Mouse (Mus musculus) ovary, postnatal 36 days (tissue): Measurements from ENCODE around the gene Csnk1g1.

ENCODE experiments used
- DNase-seq: peaks from one replicate; pipeline ENCODE4 v3.0.0; 2022; ENCODE audit warnings: low spot score, mixed read lengths

The Csnk1g1 gene

DNA sequence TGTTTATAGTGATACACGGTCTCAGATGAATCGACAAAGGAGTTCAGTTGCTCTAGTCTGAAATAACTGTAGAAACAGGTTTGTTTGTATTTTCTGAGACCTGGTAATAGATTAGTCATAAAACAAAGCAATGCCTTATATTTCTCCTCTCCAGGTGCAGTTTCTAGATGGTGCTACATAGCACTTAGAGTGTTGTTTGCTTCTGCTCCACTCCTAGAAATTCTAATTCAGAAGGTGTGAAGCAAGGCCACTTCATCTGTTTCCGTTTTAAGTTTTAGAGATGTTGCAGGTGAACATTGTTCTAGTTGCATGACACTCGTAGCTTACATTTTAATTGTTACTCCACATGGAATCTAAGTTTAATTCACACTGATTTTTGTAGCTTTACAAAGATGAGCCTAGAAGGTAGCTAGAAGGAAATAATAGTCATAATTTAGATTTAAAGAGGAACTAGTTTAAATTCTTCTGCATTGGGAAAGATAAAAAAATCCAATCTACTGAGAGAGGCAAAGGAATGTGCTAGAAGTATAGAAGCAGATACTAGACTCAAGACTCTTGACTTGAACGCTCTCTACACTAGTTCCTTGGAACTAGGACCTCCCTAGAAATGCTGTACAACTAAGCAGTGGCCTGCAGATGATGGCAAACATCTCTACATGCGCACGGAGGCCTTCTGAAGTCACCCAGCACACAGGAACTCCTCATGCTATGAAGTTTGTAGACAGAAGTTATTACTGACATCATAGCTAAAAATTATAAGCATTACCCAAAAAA, 87.1 kb downstream of the Csnk1g1 start:
- DNase-seq, result no peak

DNA sequence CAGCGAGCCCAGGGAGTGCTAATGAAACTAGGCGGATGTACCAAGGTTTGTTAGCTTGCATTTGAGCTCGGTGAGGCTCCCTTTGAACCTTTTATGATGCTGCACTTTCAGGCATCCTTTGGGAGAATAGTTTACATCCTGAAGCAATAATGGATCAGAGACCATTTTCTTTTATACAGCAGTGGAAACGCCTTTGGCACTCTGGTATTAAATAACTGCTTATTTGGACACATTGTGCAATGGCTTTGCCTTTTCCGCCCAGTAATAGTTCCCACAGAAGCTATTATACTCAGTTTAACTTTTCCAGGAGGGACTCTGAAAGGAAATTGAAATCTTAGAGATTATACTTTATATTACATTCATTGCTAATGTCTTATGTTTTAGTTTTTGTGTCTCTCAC, 90.2 kb downstream of the Csnk1g1 start:
- DNase-seq, result no peak

DNA sequence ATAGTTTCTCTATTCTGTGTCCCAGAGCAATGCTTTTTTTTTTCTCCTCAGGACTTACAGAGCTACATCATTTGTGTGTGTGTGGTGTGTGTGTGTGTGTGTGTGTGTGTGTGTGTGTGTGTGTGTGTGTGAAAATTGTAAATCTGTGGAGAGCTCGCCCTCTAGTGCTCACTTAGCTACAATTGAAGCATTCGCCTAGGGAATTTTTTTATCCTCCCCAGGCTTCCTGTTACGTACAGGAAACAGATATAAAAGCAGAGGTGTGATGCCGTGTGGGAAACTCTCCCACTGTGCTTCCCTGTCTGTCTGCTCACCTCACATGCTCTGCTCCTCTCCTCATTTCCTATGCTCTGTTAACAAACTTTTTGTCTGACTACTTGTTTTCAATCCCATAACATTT, 95.7 kb downstream of the Csnk1g1 start:
- DNase-seq, result peak; percentile 5

DNA sequence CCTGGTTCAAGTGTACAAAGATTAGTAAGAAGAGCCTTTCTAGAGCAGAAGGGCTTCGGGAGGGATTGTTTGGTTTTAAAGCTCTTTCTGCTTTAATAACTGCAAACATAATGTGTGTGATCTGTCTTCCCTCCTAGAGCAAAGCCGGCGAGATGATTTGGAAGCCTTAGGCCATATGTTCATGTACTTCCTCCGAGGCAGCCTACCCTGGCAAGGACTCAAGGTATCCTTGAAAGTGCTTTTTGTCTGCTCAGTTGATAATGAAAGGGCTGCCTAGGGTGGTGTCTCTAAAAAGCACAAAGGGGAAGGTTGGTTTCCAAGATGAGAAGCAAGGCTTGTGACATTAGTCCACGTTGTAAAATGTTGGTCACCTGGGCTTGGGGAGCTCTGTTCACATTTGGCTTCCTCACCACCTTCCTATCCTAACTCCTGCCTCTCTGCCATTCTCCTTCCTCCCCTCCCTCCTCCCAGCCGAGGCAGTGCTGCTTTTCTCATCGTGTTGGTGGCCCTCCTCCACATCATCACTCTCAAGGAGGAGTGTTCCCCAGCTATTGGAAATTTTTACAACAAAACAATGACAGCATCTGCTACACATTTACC, 99.0 kb downstream of the Csnk1g1 start:
- no peak for DNase-seq

DNA sequence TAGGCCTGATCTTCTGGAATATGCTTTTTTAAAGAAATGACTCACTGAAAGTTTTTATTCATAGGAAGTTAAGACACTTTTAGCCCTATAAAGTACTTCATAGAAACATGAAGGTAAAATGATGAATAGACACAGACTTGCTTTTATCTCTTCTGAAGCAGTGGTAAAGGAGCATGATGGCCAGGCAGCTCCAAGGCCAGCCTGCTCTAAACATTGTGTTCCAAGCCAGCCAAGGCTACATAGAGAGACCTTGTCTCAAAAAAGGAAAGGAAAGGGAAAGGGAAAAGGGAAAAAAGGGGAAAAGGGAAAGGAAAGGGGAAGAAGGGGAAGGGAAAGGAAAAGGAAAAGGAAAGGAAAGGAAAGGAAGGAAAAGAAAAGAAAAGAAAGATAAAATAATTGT, 111.9 kb downstream of the Csnk1g1 start:
- DNase-seq, result no peak

DNA sequence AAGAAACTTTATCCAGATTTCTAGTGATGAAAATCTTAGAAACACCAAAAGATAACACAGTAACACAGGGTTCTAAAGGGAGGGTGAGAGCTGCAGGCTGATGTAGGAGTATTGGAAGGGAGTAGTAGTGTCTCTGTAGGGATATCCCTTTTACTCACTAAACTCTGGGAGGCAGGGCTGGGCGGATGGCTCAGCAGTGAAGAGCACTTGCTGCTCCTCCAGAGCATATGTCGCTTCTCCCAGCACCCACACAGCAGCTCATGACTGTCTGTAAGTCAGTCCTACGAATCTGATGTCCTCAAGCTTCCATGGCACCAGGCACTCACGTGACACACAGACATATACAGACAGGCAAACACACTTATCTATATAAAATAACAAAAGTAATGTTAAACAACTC, 129.4 kb downstream of the Csnk1g1 start:
- DNase-seq, result no peak

DNA sequence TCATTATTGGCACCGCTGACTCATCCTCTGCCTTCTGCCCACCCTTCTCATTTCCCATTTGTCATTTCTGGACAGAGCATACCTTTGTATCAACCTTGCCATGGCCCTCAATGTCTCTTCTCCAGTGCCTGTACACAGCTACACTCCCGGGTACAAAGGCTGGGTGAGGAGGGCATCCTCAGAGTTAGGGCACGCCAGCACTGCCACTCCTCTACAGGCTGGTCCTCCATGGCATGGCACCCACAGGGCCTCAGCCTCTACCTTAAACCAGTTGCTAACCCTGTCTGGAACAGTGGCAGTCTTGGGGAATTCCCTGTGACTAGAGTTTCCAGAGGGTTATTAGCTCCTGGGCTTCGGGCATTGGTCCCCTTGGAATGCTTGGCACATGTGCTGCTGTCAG, 129.9 kb downstream of the Csnk1g1 start:
- no peak for DNase-seq

DNA sequence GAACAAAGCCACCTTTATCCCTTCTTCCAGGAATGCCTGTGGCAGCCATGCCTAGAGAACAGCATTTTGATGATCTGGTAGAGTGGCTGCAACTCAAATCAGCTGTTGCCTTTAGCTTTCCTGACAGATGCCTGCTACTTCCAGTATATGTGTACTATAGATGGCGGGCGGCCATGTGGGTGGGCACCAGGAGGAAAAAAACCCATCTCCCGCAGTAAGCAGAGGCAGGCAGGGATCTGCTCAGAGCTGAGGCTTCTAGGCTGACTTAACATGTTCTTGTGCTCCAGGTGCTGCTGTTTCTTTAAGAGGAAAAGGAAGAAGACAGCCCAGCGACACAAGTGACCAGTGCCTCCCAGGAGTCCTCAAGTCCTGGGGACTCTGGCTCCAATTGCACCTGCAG, 130.6 kb downstream of the Csnk1g1 start:
- no peak for DNase-seq

DNA sequence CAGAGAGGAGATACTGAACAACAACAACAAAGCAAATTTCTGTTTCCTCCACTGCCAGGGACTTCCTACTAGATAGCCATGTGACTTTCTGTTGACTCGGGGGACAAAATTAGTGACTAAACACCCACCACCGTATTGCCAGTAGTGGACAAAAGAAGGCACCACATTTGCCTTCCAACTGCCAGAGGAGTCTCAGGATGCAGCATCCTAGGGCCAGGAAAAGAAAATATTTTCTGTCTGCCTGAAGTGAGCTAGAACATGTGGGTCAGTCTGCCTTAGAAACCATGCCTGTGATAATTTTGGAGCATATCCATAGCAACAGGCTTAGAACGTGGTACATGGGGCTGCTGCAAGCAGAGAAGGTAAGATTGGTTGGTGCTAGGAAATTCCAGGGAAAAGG, 132.1 kb downstream of the Csnk1g1 start:
- DNase-seq, result no peak

DNA sequence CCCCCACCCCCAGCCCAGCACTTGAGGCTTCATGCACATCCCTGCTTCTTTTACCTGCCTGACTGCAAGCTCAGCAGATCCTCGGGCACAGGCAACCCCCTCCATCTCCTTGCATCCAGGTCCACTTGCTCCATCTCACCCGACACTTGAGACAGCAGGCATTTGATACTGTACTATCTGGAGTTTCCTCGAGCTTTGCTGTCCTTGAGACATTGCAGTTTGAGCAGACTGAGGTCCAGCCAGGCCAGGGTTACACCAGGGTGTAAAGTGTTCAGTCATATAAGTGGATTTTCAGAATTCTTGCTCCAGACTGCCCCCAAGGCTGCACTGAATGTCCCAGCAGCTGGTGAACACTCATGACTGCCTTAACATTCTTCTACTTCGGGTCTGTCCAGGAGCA, 133.6 kb downstream of the Csnk1g1 start:
- no peak for DNase-seq

DNA sequence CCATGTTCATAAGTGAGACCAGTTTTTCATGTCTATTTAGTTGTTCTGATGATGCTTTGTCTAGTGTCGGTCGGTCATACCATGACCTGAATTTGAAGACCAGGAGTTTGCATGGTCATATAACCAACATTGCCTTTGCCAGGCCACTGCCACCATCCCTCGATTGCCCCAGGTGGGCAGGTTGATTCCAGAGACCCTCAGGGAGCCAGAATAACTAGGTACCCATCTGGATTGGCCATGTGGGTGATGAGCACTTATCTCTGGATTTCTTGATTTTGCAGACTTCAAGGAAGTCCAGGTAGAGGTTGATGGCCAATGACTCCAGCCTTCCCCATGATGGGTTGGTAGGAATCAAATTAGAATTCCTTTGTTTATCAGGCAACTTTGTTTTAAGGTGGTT, 134.5 kb downstream of the Csnk1g1 start:
- no peak for DNase-seq

DNA sequence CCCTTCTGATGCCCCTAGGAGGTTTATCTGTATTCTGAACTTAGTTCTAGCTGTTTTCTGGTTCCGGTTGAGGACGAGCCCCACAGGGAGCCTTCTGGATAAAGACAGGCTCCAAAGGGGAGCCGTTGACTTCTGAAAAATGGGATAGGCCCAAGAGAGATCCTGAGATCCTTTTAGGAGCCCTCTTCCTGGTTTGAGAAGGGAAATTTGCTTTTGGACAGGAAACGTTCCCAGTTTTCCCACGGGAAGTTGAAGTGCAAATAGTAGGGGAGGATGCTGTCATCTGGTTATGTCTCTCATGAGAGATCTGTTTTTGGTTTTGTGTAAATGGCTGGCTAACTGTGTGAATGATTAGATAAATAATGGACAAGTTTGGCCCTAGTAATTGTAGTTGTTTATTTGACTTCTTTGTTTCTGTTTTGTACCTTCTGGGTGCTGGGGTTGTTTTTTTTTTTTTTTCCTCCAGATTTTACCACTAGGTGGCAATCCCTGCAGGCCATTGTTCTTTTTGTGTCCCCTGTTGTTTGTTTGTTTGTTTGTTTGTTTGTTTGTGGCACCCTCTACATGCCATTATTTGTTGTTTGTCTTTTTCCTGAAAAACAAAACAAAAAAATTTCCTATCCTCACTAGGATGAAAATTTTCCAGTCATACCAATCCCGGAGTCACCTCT, 141.3 kb downstream of the Csnk1g1 start:
- DNase-seq, result no peak

DNA sequence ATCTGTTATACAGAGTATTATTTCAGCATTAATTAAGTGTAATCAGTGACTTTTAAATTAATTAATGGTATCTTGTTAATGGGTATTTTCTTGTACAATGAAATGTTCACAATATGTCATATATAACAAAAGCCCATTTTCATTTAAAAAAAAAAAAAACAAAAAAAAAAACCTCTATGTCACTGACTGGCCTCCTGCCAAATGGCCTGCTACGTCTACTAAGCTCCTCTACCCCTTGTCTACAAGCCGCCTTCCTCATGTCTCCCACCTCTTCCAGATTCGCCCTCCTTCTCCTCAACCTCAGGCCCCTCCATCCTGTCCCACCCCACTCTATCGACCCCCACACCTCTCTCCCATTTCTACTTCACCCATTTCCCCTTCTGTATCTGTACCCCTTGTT, 142.8 kb downstream of the Csnk1g1 start:
- no peak for DNase-seq

DNA sequence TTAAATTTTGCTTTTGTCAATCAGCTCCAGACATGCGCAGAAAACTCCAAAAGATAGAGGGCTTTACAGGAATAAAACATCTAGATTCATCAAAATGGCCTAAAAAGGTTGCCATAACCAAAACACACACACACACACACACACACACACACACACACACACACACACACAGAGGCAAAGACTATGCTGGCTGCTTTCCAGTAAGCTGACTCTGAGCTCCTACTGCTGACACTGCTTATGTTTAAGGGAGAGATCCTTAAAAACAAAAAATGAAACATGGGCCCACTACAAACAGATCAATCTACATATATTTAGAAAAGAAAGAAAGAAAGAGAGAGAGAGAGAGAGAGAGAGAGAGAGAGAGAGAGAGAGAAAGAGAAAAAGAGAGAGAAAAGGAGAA, 144.0 kb downstream of the Csnk1g1 start:
- no peak for DNase-seq

DNA sequence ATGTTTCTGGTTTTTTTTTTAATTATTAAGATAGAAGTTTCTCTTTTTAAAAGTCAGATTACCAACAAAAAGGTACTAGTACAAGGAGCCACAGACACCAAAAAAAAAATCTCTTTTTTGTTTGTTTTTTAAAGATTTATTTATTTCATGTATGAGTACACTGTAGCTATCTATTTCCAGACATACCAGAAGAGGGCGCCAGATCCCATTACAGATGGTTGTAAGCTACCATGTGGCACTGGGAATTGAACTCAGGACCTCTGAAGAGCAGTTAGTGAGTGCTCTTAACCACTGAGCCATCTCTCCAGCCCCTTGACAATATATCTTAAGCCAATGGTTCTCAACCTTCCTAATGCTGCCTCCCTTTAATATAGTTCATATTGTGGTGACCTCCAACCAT, 144.9 kb downstream of the Csnk1g1 start:
- DNase-seq, result no peak

DNA sequence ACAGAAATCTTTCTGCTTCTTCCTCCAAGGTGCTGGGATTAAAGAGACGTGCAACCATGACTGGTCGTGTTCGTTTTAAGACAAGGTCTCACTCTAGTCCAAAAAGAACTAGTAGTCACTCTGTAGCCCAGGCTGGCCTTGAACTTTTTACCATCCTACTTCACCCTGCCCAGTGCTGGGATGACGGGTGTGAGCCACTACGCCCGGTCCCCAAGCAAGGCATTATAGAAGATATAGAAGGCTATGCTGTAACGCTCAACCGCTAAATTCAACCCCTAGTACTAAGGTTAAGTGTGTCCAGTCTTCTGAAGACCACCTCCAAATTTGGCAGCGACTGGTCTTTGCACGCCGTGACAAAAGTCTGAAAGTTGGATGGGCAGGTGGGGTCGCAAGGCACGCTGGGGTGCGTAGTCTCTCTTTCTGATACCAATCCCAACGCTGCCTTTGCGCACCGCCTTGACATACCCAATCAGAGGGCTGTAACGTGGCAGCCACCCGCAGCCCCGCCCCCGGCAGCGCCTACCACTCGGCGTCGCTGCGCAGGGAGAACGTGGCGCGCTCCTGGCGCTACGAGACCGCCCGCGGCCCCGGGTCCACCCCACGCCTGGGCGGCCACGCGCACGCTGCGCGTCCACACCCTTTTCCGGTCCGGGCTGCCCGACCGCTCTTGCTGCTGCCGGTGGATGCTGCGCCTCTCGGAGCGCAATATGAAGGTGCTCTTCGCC, 151.0 kb downstream of the Csnk1g1 start, which contains the start of gene Ppib:
Ppib (plus strand) TSS at position 640 of the 725 bp plus-strand sequence.
- peak; percentile 98 for DNase-seq

DNA sequence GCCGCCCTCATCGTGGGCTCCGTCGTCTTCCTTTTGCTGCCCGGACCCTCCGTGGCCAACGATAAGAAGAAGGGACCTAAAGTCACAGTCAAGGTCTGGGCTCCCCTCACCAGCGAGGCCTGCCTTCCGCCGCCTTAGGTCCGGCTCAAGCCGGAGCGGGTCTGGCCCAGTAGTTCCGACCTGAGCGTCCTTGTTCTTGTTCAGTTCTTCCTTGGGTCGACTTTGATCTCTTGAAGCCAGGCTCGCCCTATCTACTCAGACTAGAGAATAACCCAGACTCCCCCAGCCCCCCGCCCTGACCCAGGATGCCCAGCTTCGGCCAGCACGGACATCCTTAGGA, 151.6 kb downstream of the Csnk1g1 start:
- no peak for DNase-seq

DNA sequence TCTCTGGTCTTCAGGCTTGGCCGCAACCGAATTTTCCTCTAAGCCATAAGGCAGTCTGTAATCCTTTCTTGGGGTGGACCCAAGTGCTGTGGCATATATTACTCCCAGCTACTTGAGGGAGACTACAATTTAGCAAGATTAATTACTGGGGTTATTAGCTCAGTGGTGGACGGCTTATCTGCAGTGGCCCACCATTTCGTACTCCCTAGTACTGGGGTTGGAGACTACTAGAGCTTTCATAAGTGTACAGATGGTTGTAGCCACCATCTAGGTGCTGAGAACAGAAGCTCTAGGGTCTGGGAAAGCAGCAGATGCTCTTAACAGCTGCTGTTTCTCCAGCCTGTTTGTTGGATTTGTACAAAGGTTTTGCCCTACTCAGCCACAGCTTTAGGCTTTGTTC, 152.3 kb downstream of the Csnk1g1 start:
- DNase-seq, result no peak

DNA sequence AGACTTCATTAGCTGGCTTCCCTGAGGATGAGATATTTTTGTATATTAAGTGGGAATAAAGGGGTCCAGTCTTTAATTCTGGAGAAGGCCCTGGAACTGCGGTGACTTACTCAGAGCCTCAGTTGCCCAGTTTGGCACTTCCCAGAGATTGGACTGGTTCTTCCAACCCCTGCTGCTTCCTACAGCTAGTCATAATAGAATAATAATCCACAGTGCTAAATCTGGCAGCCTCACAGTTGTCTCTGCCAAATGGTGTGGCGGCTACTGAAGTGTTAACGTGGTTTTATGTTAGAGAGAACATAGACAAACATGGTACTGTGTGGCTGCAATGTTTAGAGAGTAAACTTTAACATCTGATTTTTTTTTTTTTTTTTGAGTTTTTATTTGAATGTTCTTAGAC, 152.9 kb downstream of the Csnk1g1 start:
- DNase-seq, result no peak

DNA sequence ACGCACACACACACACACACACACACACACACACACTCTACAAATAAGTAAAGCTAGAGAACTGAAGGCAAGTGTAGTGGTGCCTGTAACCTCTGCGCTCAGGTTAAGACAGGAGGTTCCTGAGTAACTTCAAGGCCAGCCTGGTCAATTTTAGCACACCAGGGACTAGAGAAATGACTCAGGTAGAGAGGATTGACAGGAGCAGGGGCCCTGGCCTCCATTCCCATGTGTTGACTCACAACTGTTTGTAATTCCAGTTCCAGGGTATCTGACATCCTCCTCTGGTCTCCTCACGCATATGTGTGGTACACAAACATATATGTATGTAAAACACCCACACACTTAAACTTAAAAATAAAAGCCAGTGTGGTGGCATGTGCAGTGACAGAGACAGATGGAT, 154.7 kb downstream of the Csnk1g1 start:
- no peak for DNase-seq

DNA sequence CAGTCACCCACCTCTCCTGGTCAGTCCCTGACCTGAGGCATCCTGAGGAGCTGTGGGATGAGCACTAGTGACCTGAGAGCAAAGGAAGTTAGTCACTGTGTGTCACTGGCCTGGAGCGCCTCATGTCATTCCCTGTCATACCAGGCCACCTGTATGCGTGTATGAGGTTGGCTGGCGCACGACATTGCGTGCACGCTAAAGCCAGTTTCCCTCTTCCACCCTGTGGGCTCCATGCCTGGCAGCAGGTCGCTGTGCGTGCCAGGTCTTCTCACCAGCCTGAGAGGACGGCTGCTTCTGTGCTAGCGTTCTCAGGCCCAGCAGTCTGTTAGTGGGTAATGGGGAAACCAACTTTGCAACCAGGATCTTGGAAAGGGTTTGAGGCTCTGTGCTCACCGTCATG, 155.6 kb downstream of the Csnk1g1 start:
- DNase-seq, result no peak

DNA sequence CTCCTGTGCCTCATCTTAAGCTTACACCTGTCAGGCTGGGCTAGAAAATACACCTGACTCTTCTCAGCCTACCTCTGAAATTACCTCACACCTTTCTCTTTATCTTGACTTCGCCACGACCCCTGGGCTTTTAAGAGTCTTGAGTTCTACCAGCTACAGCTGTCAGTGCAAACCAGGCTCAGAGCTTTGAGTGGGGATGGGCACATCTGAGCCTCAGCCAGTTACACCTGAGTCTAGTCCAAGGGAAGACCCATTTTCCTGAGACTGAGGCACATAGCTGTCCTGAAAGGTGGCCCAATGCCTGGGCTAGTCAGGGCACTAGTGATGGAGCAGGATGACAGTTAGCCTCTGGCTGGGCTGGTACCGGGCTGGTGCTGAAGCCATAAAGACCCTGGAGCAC, 158.1 kb downstream of the Csnk1g1 start:
- DNase-seq, result no peak

DNA sequence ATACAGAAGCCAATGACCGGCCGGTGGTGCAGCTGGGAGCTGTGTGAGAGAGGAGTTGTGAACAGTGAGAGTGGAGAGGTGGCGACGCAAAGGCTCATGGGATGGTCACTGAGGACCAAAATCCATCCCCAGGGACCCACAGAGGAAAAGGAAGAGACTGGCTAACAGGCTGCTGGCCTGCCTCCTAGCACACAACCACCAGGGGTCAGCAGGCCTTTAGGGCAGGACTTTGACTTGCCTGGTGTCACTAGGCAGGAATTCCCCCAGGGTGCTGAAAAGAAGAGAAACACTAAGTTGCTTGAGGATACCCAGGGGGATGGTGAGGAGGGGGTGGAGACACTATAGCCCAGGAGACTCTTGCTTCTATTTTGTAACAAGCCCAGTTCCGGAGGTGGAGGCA, 158.8 kb downstream of the Csnk1g1 start:
- DNase-seq, result no peak
